Mouse (Mus musculus) limb, embryonic 15.5 days (tissue): ENCODE results near the gene Nme8. TPM values are rescaled to one million over a fixed set of nuclear protein-coding genes. Genes with fewer than 3 reads are reported as not detected.

Experiments
- ATAC-seq: fragments of 200-750 bp; cut with Nextera tagmentation; 2 replicates; pipeline ENCODE4 v1.8.0; 2017; ENCODE audit warnings: low read depth, moderate TSS enrichment; ENCODE audit not compliant: insufficient number of reproducible peaks, low FRiP score, low TSS enrichment
- H3K27ac ChIP-seq: fragments of 300-500 bp; sonication (generic); 2 replicates; pipeline ENCODE4 v1.5.1; 2015; ENCODE audit warnings: moderate library complexity, mild to moderate bottlenecking, inconsistent platforms
- H3K27me3 ChIP-seq: fragments of 300-500 bp; sonication (generic); 2 replicates; pipeline ENCODE4 v1.6.1; 2015; ENCODE audit warnings: inconsistent platforms
- H3K36me3 ChIP-seq: fragments of 300-500 bp; sonication (generic); 2 replicates; pipeline ENCODE4 v1.6.1; 2015; ENCODE audit warnings: inconsistent platforms
- H3K4me1 ChIP-seq: fragments of 300-500 bp; sonication (generic); 2 replicates; pipeline ENCODE4 v1.6.1; 2015; ENCODE audit warnings: inconsistent platforms
- H3K4me2 ChIP-seq: fragments of 300-500 bp; sonication (generic); 2 replicates; pipeline ENCODE4 v1.6.1; 2015; ENCODE audit warnings: mild to moderate bottlenecking, inconsistent platforms
- H3K4me3 ChIP-seq: fragments of 300-500 bp; sonication (generic); 2 replicates; pipeline ENCODE4 v1.5.1; 2015; ENCODE audit warnings: mild to moderate bottlenecking, inconsistent platforms
- H3K9ac ChIP-seq: fragments of 300-500 bp; sonication (generic); 2 replicates; pipeline ENCODE4 v1.6.1; 2015; ENCODE audit warnings: inconsistent platforms
- H3K9me3 ChIP-seq: fragments of 300-500 bp; sonication (generic); 2 replicates; pipeline ENCODE4 v1.6.1; 2016; ENCODE audit warnings: inconsistent platforms
- WGBS: fragments of 180-500 bp; shearing (Covaris S2); methylation state at CpG from one replicate; pipeline ENCODE4 v1.1.7; 2015; 5-methylcytosine and 5-hydroxymethylcytosine counted together
- polyA plus RNA-seq: library from polyadenylated mRNA; unstranded; fragments of >200 nt; fragmentation: Nextera tagmentation; extraction: Ambion mirVana; gene quantifications from 2 replicates; pipeline ENCODE4 v1.2.1, GENCODE M21; 2015

The Nme8 gene
- polyA plus RNA-seq, 1 experiment from 2014 or later = not detected

- Histone ChIP-seq H3K4me1 (no peaks in the 10 kb centered on the region), H3K9ac (no peak overlapping the region), H3K4me3 (no peak overlapping the region), H3K4me2 (no peak overlapping the region), H3K27ac (no peak overlapping the region), H3K36me3 (no peaks in the 10 kb centered on the region), H3K27me3 (no peaks in the 10 kb centered on the region), H3K9me3 (no peaks in the 10 kb centered on the region)
- 95% methylated on average over 5 of the region's 5 CpGs for WGBS
- ATAC-seq = no peak
Observed at GRCm38 (mm10) chr13:19630768-19631709, 66.6 kb downstream of the Nme8 start.

DNA sequence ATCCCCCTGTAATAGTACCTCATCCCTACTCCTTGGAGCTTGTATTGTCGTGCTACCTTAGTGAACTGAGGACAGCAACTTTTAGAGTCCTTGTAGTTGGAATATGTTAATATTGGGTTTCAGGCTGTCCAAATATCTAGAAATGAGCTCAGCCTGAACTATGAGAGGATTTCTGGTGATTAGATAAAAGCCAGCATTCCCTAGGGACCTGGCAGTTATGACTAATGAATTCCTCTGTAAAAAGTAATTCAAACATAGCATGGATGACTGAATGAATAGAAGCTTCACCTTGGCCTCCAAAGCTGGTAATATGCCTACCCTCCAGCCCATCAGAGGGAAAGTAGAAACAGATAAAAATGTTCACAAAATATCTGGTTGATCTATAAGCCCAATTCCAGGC lies 71.1 kb downstream of the Nme8 start:
- H3K9ac ChIP-seq = no peak overlapping the region
- H3K27ac ChIP-seq = no peak overlapping the region
- peaks cover 9% of the 10 kb centered on the region for H3K4me1 ChIP-seq
- peaks cover 17% of the 10 kb centered on the region for H3K27me3 ChIP-seq
- H3K4me3 ChIP-seq = no peak overlapping the region
- ATAC-seq = no peak
- no peak overlapping the region for H3K4me2 ChIP-seq
- WGBS = 73% methylated on average over 1 of the region's 1 CpGs
- no peaks in the 10 kb centered on the region for H3K36me3 ChIP-seq
- H3K9me3 ChIP-seq = no peaks in the 10 kb centered on the region

- Histone ChIP-seq H3K9me3 (no peaks in the 10 kb centered on the region), H3K9ac (no peak overlapping the region), H3K4me1 (peaks cover 9% of the 10 kb centered on the region), H3K4me3 (no peak overlapping the region), H3K27me3 (peaks cover 17% of the 10 kb centered on the region), H3K27ac (no peak overlapping the region), H3K4me2 (no peak overlapping the region), H3K36me3 (no peaks in the 10 kb centered on the region)
- whole genome bisulfite sequencing = 78% methylated on average over 11 of the region's 11 CpGs
- ATAC-seq = no peak
Observed at GRCm38 (mm10) chr13:19624632-19625320, 72.8 kb downstream of the Nme8 start.

DNA sequence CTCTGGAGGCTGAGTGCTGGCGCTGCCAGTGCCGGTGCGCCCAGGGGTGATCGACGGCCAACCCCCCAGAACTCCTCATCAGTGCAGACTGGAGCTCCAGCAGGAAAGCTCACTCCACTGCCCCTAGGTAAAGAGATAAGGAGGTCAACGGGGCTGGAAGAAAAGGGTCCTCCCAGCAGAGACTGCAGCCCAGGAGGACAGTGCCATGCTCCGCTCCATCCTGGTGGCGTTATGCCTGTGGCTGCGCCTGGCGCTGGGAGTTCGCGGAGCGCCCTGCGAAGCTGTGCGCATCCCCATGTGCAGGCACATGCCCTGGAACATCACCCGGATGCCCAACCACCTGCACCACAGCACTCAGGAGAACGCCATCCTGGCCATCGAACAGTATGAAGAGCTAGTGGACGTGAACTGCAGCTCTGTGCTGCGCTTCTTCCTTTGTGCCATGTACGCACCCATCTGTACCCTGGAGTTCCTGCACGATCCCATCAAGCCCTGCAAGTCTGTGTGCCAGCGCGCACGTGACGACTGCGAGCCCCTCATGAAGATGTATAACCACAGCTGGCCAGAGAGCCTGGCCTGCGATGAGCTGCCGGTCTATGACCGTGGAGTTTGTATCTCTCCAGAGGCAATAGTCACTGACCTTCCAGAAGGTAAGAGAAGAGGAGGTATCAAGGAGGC lies 74.2 kb downstream of the Nme8 start:
- Histone ChIP-seq H3K4me3 (peak overlapping the region; percentile 44), H3K27me3 (peaks cover 17% of the 10 kb centered on the region), H3K36me3 (no peaks in the 10 kb centered on the region), H3K4me2 (peak overlapping the region; percentile 81), H3K27ac (no peak overlapping the region), H3K9me3 (no peaks in the 10 kb centered on the region), H3K4me1 (peaks cover 16% of the 10 kb centered on the region), H3K9ac (peak overlapping the region; percentile 35; the same call in 1 of the 2 replicates)
- WGBS = 22% methylated on average over 30 of the region's 30 CpGs
- no peak for ATAC-seq

DNA sequence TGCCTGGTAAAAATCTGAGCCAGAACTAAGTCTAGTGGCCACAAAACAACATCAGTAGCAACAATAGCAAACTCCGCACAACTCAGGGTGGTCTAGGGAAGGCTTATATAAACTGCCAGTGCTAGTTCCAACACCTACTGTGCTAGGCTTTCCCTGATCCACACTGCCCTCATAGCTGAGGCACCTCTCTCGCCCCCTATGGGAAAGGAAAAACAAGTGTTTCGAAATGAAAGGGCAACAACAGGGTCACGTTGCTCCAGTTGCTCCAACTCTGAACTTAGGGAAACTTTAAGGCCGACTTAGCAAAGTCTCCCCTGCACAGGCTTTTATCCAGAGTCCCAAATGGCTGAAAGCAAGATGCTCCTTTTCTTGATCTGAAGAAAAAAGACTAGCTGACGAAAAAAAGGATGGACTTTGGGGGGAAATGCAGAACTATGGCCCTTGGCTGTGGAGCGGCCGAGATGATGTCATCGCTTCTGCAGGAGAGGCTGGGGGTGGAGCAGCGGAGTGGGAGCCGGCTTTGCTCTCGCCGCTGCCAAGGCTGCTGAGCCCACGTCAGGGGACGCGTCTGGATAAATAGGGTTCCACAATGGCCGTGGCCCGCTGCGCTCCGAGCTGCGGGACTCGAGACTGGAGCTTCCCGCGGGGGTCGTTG lies 74.9 kb downstream of the Nme8 start, which contains the start of gene Sfrp4:
Gene Sfrp4, plus strand, starts transcription at position 532 of the 655 bp plus-strand sequence.
- peak within 1 kb of the TSS; percentile 44 for H3K4me3 ChIP-seq
- peaks cover 16% of the 10 kb centered on the region for H3K4me1 ChIP-seq
- no peak for ATAC-seq
- no peaks in the 10 kb centered on the region for H3K9me3 ChIP-seq
- peak within 1 kb of the TSS; percentile 35; the same call in 1 of the 2 replicates for H3K9ac ChIP-seq
- 5% methylated on average over 25 of the region's 25 CpGs for WGBS
- peaks cover 17% of the 10 kb centered on the region for H3K27me3 ChIP-seq
- no peak within 1 kb of the TSS for H3K27ac ChIP-seq
- no peaks in the 10 kb centered on the region for H3K36me3 ChIP-seq
- peak within 1 kb of the TSS; percentile 81 for H3K4me2 ChIP-seq

GRCm38 (mm10) chr13:19619216-19619927 lies 78.2 kb downstream of the Nme8 start, which contains the start of gene Epdr1:
Gene Epdr1 (minus strand): TSS chr13:19619927.
- peak within 1 kb of the TSS; percentile 97 for H3K4me2 ChIP-seq
- H3K4me1 ChIP-seq = peaks cover 16% of the 10 kb centered on the region
- H3K4me3 ChIP-seq = peak within 1 kb of the TSS; percentile 62
- H3K27ac ChIP-seq = peak within 1 kb of the TSS; percentile 33; the same call in 1 of the 2 replicates
- no peaks in the 10 kb centered on the region for H3K9me3 ChIP-seq
- 0 out of 2 replicates have a peak, but pooled peaks have one; percentile 35 for ATAC-seq
- H3K36me3 ChIP-seq = no peaks in the 10 kb centered on the region
- H3K9ac ChIP-seq = peak within 1 kb of the TSS; percentile 66
- peaks cover 17% of the 10 kb centered on the region for H3K27me3 ChIP-seq
- under 1% methylated on average over 46 of the region's 46 CpGs for WGBS

- peaks cover 16% of the 10 kb centered on the region for H3K4me1 ChIP-seq
- H3K4me3 ChIP-seq = peak overlapping the region; percentile 62
- no peaks in the 10 kb centered on the region for H3K9me3 ChIP-seq
- 7% methylated on average over 5 of the region's 5 CpGs for WGBS
- H3K36me3 ChIP-seq = no peaks in the 10 kb centered on the region
- peak overlapping the region; percentile 66 for H3K9ac ChIP-seq
- ATAC-seq = no peak
- peak overlapping the region; percentile 97 for H3K4me2 ChIP-seq
- 0 out of 2 replicates have a peak overlapping the region, but pooled peaks have one; percentile 33 for H3K27ac ChIP-seq
- H3K27me3 ChIP-seq = peaks cover 15% of the 10 kb centered on the region
Observed at GRCm38 (mm10) chr13:19618841-19619215, 78.8 kb downstream of the Nme8 start.

- H3K4me1 ChIP-seq = peaks cover 10% of the 10 kb centered on the region
- 89% methylated on average over 4 of the region's 4 CpGs for WGBS
- no peak overlapping the region for H3K4me3 ChIP-seq
- ATAC-seq = no peak
- no peaks in the 10 kb centered on the region for H3K36me3 ChIP-seq
- H3K27me3 ChIP-seq = peaks cover 8% of the 10 kb centered on the region
- H3K4me2 ChIP-seq = no peak overlapping the region
- no peak overlapping the region for H3K27ac ChIP-seq
- no peaks in the 10 kb centered on the region for H3K9me3 ChIP-seq
- H3K9ac ChIP-seq = no peak overlapping the region
Observed at GRCm38 (mm10) chr13:19618081-19618480, 79.5 kb downstream of the Nme8 start.

- Histone ChIP-seq H3K9me3 (no peaks in the 10 kb centered on the region), H3K4me1 (peaks cover 7% of the 10 kb centered on the region), H3K27me3 (no peaks in the 10 kb centered on the region), H3K4me2 (no peak overlapping the region), H3K9ac (no peak overlapping the region), H3K4me3 (no peak overlapping the region), H3K27ac (no peak overlapping the region), H3K36me3 (no peaks in the 10 kb centered on the region)
- ATAC-seq = no peak
- WGBS = 87% methylated on average over 1 of the region's 1 CpGs
Observed at GRCm38 (mm10) chr13:19614311-19614710, 83.3 kb downstream of the Nme8 start.

DNA sequence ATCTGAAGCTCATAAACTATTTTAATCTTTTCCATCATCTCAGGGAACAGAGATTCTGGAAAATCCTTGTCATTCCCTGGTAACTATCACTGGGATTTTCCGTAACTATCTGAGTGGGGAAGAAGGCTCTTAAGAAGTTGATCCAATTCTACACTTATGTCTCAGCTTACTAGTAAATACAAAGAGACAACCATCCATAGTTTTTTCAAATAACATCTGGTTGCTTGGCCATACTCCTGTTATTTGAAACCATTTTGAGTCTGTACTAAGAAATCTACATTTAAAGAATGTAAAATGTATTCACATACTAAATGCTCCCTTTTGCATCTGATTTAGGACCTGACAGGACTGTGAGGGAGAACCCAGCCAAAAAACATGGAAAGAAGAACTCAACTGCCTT lies 84.2 kb downstream of the Nme8 start:
- WGBS = 81% methylated on average over 1 of the region's 1 CpGs
- no peak overlapping the region for H3K4me2 ChIP-seq
- H3K27ac ChIP-seq = no peak overlapping the region
- H3K36me3 ChIP-seq = no peaks in the 10 kb centered on the region
- no peaks in the 10 kb centered on the region for H3K27me3 ChIP-seq
- H3K4me3 ChIP-seq = no peak overlapping the region
- H3K9ac ChIP-seq = no peak overlapping the region
- no peaks in the 10 kb centered on the region for H3K4me1 ChIP-seq
- H3K9me3 ChIP-seq = no peaks in the 10 kb centered on the region
- no peak for ATAC-seq

- Histone ChIP-seq H3K27me3 (no peaks in the 10 kb centered on the region), H3K27ac (no peak overlapping the region), H3K4me1 (no peaks in the 10 kb centered on the region), H3K9ac (no peak overlapping the region), H3K9me3 (no peaks in the 10 kb centered on the region), H3K4me2 (no peak overlapping the region), H3K36me3 (no peaks in the 10 kb centered on the region), H3K4me3 (no peak overlapping the region)
- WGBS = 89% methylated on average over 3 of the region's 3 CpGs
- ATAC-seq = no peak
Observed at GRCm38 (mm10) chr13:19612963-19613362, 84.6 kb downstream of the Nme8 start.
